Mouse (Mus musculus): Measurements from ENCODE around the gene Tspan4.

The Tspan4 gene

GRCm38 (mm10) chr7:141461521-141462332, 13.3 kb upstream of the Tspan4 start:
- no peak for DNase-seq (ENCODE audit: low spot score)

DNA sequence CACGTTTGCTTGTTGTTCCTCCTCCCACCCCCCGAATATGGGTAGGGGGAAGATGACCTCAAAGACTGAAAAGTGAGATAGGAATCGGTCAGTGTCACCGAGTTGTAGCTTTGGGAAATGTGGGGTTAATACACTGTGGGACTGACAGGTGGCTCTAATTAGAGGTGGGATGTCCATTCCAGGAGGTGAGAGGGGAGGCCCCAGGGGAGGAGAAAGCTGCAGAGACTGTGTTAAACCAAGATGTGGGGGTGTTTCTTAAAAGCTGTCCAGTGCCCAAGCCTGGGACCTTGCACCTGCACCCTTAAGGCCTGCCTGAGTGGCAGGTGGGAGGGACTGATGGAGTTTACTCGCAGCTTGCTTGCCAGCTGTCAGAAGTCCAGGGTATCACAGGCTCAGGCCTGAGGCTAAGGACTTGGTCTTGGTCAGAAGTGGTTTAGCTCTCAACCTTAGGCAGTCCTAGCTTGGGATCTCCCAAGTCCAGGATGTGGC, 12.7 kb upstream of the Tspan4 start:
- DNase-seq (ENCODE audit: low spot score) = no peak

DNA sequence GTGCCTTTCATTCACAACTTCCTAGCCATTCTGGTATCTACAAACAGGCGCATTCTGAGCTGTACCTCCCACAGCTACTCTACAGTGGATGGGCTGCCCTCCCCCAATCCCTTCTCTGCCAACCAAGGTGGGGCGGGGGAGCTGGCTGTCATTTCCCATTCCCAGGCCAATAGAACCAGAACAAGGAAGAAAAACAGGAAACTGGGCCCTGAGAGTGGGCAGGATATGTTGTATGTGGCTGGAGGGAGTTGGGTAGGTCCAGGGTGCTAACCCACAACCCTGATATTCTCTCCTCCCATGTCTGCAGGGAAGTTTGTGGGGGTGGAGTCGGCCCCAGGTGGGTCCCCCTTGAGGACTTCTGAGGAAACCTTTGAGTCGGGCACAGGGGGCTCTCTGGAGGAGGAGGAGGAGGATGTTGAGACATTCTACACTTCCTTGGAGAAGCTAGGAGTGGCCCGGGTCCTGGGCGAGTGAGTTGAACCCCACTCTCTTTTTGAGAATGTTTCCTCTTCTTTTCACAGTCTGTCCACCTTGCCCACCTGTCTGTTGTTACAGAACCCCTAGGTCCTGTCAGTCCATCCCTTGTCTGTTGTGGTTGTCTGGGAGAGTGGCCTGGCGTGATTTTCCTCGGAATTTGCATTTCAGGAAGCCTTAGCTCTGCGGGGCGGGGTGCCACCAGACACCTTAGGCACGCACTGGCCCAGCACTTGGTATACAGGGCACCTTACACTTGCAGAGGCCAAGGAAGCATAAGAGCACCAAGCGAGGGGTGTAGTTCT, 11.0 kb upstream of the Tspan4 start:
- no peak for DNase-seq (ENCODE audit: low spot score)

- DNase-seq (ENCODE audit: low spot score) = no peak
Observed at GRCm38 (mm10) chr7:141464603-141465201, 10.3 kb upstream of the Tspan4 start.

GRCm38 (mm10) chr7:141465388-141466044, 9.5 kb upstream of the Tspan4 start:
- DNase-seq (ENCODE audit: low spot score) = no peak

- DNase-seq (ENCODE audit: low spot score) = no peak
Observed at GRCm38 (mm10) chr7:141466045-141466394, 9.0 kb upstream of the Tspan4 start.

DNA sequence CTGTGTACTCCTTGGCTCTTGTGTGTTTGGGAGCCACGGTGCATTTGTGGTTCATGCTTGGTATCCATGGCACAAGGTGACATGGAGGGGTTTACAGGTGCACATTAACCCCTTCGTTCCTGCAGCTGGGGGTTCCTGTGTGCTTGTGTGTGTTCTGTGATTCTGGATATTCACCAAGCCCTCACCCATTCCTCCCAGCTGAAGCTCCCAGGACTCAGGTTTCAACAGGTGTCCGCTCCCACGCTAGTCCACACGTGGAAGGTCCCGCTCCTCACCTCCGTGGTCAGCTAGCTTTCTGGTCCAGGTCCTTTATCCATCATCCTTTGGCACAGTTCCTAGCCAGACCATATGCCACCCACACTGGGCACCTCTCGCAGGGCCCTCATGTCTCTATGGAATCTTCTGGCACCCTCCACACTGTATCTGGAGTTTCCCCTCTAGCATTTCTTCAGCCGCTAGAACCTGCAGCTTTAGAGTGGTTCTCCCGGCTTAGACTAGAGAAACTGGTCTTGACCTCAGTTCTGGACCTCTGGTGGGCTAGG, 8.4 kb upstream of the Tspan4 start:
- no peak for DNase-seq (ENCODE audit: low spot score)

DNA sequence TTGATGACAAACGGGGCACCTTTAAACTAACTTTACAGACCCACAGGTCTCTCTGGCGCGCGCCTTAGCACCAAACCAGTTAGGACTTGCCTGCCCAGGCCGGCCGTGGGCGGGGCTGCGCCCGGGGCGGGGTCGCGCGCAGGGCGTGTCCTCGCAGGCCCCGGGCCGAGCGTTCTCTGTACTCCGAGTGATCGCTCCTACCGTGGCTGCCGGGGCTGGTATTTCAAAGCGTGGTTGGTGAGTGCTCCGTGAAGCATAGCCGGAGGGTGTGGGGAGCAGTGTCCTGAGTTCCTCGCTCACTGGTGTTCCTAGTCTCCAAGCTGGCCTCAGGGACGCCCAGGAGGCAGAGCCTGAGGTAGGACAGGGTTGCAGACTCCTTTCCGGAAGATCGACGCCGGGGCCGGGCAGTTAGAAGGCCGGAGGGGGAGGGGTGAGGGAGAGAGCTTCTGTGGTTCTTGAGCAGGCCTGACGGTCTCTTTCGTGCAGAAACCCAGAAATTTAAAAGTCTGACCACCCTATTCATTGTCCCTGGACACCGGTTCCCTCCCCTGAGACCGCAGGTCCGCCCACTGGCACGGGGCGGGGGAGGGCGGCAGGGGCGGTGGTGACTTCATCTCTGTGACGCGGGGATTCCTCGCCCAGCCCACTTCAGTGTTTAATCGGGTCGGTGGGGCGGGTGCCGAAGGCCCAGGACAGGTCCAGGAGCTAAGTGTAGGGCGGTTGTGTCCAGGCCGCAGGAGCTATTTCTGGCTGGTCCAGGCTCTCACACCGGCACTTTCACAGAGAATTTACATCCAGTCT, 7.6 kb upstream of the Tspan4 start, which contains the start of gene Cd151:
Gene Cd151, plus strand, starts transcription at position 163 of the 801 bp plus-strand sequence.
- no peak for DNase-seq (ENCODE audit: low spot score)

DNA sequence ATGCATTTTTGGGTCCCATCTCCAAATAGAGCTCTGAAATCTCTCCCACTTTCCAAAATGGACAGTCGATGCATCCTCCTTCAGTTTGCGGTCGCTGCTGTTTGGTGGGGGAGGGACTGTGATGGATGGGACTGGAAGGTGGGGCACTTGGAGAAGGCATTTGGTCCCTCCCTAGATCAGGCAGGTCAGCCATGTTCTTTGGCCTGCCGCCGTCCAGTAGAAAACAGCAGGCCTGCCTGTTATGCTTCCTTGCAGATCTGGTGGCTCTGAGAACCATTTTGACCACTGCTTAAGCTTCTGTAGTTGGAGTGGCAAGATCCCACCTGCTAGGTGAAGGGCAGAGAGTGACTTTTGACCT, 6.9 kb upstream of the Tspan4 start:
- DNase-seq (ENCODE audit: low spot score) = no peak

- DNase-seq (ENCODE audit: low spot score) = no peak
Observed at GRCm38 (mm10) chr7:141468522-141469211, 6.4 kb upstream of the Tspan4 start.

- DNase-seq (ENCODE audit: low spot score) = no peak
Observed at GRCm38 (mm10) chr7:141469352-141469751, 5.7 kb upstream of the Tspan4 start.

DNA sequence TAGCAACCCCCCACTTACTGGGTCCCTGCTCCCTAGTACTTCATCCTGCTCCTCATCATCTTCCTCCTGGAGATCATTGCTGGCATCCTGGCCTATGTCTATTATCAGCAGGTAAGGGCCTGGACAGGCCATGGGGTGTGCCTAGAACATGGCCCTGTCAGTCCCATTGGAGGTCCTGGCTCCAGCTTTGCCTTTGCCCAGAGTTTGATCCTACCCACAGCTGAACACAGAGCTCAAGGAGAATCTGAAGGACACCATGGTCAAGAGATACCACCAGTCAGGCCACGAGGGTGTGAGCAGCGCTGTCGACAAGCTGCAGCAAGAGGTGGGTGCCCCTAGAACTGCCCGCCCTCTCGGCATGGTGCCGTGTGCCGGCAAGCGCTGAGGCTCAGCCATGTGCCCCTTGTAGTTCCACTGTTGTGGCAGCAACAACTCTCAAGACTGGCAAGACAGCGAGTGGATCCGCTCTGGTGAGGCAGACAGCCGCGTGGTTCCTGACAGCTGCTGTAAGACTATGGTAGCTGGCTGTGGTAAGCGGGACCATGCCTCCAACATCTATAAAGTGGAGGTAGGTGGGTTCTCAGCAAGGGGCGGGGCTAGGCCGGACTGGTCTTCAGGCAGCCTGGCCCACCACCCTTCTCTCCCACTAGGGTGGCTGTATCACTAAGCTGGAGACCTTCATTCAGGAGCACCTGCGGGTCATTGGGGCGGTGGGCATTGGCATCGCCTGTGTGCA, 5.0 kb upstream of the Tspan4 start:
- DNase-seq (ENCODE audit: low spot score) = no peak

DNA sequence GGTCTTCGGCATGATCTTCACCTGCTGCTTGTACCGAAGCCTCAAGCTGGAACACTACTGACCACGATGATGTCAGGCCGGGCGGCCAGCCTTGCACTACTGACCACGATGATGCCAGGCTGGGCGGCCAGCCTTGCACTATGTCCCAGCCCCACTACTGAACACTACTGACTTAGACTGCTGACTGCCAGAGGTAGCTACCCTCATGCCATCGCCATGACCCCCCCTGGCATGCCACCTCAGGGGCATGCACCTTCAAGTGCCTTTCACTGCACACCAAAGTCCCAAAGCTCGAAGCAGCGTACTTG, 4.4 kb upstream of the Tspan4 start:
- DNase-seq (ENCODE audit: low spot score) = no peak

GRCm38 (mm10) chr7:141471236-141471635, 3.8 kb upstream of the Tspan4 start:
- DNase-seq (ENCODE audit: low spot score) = no peak

GRCm38 (mm10) chr7:141472226-141472625, 2.8 kb upstream of the Tspan4 start:
- no peak for DNase-seq (ENCODE audit: low spot score)

DNA sequence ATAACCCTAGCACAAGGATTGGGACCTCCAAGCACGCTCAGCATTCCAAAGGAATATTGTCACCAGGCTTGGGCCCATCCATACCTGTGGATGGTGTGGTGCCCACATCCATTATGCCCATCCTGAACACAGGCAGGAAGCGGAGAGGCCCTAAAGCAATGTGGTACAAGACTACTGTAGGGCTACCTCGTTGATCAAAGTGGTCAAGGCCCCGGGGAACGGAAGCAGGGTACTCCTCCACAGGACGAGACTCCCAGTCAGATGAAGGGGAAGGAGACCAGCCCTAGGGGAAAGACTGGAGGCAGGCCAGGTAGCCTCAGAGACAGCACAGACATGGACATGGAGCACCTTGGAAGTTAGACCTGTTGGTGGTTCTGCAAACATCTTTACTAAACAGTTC, 2.3 kb upstream of the Tspan4 start:
- DNase-seq (ENCODE audit: low spot score) = no peak

GRCm38 (mm10) chr7:141474160-141474559, 880 bp upstream of the Tspan4 start:
- no peak for DNase-seq (ENCODE audit: low spot score)

- no peak for DNase-seq (ENCODE audit: low spot score)
Observed at GRCm38 (mm10) chr7:141475805-141476158, 742 bp downstream of the Tspan4 start.

DNA sequence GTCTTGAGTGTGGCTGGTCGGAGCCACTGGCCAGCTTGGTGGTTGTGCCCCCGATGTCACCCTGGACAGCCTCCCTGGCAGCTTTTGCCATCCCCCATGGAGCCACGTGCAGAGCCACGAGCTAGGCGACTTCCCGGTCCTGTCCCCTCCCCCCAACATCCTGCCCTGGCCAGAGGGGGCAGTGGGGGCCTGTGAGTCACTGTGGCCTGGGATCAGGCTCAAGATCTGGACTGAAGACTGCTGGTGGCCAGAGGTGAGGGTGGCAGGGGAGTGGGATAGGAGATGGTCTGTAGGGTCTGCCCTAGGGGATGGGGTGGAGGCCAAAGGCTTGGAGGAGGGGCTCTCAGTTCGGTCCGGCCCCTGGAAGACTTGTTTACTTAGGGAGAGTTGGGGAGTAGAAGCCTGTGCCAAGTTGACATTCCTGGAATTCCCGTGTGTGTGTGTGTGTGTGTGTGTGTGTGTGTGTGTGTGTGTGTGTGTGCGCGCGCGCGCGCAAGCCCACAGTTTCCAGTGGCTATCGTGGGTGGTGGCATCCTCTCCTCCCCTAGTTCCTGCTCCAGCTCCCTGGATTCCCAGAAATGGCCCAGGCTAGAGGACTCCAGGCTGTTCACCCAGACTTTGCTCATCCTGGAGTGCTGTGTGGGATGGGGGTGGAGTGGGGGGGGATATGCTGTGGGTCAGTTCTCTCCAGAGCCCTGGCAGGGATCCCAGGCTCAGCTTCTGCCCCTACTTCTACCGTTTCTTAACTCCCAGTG, 1.4 kb downstream of the Tspan4 start:
- peak; percentile 69 for DNase-seq (ENCODE audit: low spot score)

Measured in ovary, postnatal 10 days (tissue).